Mouse (Mus musculus) embryonic fibroblast, embryonic 13.5 days (primary cell): ENCODE data around the gene Cyfip2.

Experiments used
- CTCF ChIP-seq: IDR thresholded peaks from 2 replicates; pipeline ENCODE4 v1.5.1; 2011; ENCODE audit warnings: mild to moderate bottlenecking, control low read depth, low read length, moderate library complexity, borderline replicate concordance; ENCODE audit not compliant: insufficient read depth
- POLR2A ChIP-seq: IDR thresholded peaks from 2 replicates; pipeline ENCODE4 v1.6.1; 2011; ENCODE audit warnings: low read depth, mild to moderate bottlenecking, control low read depth, low read length, moderate library complexity

- TF ChIP-seq POLR2A (no peak), CTCF (no peak)
Measured at GRCm38 (mm10) chr11:46169908-46170307, 142.8 kb downstream of the Cyfip2 start.
